Mouse (Mus musculus) right cerebral cortex, postnatal 10 days (tissue): Measurements from ENCODE around the gene Ctdspl.

Source experiments
- DNase-seq, 2 experiments: peaks; one replicate each; pipeline ENCODE4 v3.0.0; 2021; ENCODE audit warnings: low spot score in 2 of 2

Gene Ctdspl

DNA sequence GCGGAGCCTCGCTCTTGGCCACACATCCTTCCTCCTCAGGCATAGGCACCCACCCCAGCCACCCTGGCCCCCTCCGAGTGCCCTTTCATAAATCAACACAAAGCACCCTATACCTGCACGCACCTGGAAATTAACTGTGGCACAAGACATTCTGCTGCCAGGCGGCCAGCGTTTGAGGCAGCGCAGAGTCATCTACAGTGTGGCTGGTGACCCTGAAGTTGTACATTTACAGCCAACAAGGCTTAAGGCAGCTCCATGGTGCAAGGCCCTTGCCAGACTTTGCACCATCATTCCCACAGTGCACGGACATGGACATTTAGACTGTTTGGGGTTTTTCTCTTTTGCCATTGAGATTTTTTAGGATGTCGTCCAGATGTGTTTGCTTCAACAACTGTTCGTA, 134.4 kb downstream of the Ctdspl start:
- DNase-seq, result no peak

DNA sequence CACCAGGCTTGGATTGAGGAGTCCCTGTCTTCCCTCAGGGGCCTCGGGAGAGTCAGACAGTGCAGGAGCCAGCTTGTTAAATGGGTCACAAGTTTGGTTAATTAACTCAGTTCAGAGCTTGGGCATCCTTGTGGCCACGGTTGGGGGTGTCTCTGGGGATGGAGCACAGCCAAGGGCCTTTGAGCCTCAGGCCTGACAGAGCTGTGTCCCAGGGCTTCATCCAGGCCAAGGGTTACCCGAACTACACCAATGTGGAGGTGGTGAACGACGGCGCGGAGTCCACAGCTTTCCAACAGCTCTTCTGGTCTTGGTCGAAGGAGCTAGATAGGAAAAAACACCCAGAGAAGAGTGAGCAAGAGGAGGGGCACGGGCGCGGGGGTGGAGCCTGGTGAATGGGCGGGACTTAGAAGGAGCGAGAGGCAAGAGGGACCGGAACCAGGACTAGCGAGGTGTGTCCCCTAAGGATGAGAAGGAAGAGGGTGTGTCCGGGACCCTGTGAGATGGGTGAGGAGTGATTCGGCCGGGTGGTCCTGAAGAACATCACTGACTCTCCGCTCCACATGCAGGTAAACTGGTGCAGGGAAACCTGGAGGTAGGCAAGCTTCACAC, 136.9 kb downstream of the Ctdspl start:
- no peak for DNase-seq

DNA sequence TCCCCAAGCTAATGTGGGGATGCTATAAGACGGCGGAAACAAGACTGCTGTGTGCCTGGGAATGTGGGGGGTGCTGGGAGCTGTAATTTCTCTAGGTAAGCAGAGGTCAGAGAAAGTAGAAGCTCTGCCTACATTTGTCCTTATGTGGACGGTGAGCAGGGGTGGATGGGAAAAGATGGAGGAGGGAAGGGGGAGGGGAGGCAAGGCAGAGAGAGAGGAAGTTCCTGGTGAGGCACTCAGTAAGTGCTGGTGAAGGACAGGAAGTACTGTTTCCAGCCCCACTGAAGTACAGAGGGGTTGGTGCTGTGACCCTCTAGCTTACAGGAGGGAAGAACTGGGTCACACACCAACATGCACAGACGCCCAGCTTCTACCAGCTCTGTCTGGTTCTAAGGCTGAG, 138.0 kb downstream of the Ctdspl start:
- no peak for DNase-seq

DNA sequence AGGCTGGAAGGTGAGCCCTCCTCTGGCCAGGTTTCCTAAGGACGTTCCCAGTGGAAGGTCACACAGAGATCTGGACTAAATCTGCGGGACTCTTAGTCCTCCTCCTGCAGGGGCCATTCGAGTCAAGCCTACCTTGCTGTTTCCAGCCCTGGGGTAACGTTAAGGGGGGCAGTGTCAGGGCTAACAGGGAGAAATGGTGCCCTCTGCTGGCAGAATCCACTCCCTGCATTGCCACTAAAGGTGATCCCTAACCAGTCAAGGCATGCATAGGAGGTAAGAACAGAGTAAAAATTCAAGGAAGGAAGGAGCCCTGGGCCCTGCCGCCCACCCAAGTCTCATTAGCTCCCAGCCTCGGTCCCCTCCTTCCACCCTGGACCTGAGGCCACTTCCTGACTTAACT, 141.3 kb downstream of the Ctdspl start:
- peak; percentile 81 to 88 for DNase-seq

DNA sequence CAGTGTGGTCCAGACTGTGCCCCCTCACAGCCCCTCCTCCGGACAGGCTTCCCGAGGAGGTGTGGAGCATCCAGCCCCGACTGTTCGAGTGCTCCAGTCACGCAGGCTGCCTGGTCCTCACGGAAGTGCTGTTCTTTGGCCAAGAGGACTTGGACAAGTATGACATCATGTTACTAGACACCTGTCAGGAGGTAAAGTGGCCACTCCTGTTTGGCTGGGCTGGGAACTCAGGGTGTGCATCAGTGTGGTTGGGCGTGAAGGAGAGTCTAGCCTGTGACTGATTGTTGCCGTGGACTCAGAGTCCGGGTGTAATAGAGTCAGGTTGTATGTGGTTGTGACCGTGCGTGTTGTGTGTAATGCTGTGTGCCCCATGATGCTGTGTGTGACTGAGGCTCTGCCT, 142.0 kb downstream of the Ctdspl start:
- no peak for DNase-seq

DNA sequence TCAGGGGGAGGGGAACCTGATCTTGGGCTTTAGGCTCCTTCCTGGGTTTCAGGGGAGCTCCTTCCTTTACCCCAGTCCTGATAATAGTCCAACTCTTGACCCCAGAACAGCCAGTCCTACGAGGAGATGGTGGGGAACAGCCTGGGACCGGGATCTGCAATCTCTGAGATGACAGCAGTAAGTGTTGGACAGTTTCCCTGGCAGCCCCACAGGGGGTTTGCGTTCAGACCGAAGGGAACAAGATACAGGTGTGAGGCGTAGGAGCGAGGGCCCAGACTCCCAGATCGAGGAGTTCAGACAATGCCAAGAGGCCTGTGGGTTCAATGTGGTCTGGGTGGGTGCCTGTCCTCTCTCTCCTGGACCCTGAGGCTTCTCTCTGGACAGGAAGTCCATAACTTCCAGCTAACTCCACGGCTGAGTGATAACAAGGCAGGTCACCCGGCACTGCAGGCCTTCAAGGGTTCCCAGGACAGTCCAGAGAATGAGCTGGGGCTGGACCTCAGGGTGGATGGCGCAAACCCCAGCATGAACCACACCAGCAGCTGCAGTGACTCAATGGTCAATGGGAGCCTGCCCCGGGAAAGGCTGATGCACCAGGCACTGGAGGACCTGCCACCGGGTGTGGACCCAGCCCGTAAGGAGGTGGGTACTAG, 144.0 kb downstream of the Ctdspl start:
- no peak for DNase-seq

DNA sequence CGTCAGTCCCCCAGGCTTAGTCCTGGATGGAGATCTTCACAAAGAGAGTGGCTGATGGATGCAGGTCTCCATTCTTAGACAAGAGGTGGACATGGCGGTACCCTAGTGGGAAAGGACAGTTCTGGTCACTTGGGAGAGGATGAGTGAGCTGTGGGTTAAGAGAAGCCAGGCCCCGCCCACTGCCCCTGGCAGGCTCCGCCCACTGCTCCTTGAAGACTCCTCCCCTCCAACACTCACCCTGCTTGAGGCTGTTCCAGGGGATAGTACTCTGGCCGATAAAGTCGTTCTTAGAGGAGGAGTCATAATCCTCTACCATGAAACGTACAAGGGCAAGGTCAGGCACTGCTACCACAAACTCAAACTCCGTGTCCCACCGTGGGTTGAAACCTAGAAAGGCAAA, 145.5 kb downstream of the Ctdspl start:
- no peak for DNase-seq

DNA sequence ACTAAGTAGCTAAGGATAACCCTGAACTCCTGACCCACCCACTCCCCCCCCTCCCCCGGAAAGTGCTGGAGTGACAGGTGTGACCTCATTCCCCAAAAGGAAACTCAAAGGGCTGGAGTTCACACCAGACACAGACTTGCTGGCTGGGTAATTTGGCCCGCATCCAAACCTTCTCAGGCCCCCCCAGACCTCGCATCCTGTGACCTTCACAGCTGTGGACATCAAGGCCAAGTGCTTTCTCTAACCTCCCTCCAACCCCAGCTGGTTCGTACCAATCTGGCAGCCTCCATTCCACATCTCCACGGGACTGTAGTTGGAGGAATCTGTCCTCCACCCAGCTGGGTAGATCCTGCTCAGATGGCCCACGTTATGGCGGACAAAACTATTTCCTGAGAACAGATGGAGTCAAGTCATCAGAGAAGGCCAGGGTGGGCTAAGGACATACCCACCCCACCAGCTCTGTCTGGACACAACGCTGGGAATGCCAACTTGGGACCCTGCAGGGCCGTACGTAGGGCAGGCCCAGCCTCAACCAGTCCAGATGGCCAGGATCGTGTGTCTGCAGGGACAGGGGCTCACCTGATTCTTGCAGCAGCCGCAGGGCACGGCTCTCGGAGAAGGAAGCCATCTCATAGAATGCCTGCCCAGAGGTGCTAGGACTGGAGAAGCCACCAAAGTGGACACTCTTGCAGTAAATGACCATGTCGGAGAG, 147.1 kb downstream of the Ctdspl start:
- DNase-seq, result no peak

DNA sequence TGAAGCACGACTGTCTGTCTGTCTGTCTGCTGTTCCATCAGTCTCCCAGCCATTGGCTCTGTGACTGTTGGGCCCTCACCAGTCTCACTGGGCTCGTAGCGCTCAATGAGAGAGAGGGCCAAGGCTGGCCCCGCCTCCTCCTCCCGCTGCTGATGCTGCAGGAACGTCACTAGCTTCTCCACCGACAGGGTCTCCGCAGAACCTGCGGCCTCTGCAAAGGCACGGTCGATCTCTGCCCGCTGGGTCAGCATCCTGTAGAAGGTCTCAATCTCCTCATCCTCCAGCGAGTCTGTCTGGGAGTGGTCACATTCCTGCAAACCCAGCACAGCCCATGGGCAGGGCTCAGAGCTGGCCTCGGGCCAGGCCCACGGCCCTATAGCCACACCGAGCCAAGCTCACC, 149.4 kb downstream of the Ctdspl start:
- no peak for DNase-seq

DNA sequence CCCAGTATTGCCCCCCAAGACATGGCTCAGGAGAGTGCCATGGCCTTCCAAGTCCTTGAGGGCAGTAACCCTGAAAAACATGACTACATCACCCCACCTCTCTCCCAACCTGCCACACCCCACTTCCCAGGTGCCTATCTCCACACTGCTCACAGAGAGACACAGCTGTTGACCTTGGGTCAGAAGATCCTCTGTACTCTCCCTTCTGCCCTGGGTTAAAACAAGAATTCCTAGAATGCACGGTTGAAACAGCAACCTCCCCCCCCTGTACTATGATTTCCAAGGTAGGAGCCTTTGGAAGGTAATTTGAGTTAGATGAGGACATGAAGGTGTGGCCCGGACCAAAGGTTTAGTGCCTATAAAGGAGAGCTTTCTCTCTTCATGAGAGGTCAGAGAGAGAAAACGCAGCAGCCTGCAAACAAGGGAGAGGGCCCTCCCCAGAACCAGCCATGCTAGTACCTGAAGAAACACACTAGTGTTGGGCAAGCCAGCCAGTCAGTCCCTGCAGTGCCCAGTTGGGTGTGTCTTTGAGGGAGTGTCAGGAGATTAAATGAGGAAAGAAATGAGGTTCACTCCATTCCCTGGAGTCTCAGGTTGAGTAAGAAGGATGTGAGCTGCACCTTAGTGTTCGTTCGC, 153.9 kb downstream of the Ctdspl start:
- DNase-seq, result no peak

DNA sequence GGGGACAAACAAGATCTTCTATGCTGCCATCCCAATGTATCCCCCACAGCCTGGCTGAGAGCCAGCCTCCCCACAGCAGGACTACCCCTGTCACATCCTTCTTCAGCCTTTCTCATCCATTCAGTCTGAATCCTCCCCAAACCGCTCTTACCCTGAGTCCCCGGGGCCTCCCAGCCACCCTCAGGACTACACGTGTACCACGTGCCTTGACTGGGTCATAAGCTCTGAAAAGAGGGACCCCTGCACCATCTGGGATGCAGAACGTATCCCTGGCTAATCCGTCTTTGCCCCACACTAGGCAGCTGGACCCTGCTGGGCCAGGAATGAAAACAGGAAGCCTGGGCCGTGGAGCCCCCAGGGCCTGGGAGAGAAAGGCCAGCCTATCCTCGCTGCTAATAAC, 155.8 kb downstream of the Ctdspl start:
- DNase-seq, result no peak

DNA sequence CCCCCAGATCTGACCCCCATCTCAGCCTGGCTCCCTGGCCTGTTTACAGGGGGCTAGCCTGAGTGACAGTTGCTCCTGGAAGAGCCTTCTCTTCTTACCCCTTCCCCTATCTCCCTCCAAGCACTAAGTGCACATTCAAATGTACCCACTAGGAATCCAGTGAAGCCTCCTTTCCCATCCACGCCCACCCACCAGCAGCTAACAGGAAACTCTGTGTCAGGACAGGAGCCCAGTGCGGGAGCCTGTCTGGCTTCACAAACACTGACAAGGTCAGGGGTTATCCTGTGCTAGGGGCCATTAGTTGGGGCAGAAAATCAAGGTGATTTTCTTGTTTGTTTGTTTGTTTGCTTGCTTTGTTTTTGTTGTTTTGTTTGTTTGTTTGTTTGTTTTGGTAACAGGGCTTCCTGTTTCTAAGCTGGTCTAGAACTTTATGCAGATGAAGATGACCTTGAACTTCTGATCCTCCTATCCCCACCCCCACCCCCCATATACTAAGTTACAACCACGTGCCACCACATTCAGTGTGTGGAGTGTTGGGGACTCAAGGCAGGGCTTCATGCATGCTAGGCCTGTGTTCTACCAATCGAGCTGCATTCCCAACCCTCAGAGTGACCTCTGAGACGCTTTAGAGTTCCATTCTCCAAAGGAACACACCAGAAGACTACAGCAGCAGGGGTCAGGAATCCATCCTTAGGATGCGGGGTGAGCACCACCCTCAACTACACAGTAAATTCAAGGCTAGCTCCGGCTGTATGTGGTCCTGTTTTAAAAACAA, 156.6 kb downstream of the Ctdspl start:
- no peak for DNase-seq

DNA sequence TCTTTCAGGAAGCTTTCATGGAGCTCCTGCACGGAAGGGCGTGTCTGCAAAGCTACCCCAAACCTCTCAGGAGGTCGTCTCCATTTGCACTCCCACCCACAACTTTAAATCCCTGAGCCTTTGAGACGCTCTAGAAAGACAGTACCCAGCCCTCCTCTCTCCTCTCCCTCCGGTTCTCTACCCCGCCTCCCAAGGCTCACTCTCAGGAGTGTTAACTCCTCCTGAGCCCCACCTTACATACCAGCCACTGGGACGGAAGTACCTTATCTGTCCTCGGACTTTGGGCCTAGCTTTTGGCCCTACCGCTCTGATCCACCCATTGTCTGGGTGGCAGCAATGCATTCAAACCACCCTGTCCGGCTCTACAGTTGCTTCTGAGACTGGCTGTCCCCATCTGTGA, 157.7 kb downstream of the Ctdspl start:
- DNase-seq, result no peak

DNA sequence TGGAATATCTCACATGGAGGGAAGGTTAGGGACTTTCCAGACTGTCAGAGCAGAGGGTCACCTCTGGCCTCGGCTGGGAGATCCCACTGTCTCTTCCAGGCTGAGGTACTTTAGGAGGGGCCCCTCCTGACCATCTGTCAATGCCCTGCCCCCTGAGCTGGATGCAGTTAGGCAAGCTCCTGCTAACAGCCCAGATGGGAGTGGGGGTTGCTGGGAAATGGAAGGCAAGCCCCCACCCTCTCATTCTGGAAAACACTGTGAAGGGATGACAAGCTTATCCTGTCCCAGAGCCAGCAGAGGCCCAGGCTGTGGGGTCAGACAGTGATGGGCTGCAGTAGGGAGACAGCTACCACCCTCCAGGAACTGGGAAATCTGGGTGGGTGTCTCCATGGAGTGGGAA, 160.2 kb downstream of the Ctdspl start:
- DNase-seq, result no peak

DNA sequence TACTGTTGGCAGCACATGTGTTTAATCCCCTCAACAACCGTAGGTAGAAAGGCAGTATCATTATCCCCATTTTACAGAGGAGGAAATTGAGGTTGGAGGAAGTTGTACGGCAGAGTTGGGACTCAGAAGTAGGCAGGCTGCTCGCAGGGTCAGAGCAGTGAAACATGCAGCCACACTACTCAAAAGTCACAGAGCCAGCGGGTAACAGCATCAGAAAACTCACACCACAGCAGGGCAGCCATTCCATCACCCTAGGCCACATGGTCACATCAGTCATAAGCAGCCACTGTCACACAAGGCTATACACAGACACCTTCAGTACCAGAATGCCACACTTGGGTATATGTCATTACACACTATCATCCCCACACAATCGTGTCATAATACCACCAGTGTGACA, 161.1 kb downstream of the Ctdspl start:
- DNase-seq, result no peak

DNA sequence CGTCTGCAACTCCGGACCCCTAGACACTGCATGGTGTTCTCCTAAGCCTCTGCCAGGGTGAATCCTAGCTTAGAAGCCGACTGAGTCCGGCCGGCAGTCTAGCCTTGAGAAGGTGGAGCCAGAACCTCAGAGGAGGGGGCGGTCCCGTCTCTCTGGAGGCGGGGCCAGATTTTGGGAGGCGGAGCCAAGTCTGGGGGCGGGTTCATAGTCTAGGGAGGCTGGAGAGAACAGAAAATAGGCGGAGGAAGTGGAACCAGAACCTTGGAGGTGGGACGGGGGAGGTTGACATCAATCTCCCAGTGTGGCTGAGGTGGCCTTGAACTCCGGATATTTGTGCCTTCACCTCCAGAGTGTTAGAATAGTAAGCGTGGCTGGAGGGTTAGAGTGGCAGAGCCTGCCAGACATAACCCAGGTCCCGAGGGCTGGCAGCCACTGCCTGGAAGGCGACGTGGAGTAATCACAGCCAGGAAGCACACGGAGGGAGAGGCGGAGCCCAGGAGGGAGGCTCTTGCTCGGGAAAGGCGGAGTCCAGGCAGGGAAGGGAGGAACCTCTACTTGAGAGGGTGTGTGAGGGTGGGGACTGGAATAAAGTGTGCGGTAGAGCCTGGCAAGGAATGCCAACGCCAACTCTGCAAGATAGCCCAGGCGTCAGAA, 162.0 kb downstream of the Ctdspl start:
- peak; percentile 78 to 83 for DNase-seq

DNA sequence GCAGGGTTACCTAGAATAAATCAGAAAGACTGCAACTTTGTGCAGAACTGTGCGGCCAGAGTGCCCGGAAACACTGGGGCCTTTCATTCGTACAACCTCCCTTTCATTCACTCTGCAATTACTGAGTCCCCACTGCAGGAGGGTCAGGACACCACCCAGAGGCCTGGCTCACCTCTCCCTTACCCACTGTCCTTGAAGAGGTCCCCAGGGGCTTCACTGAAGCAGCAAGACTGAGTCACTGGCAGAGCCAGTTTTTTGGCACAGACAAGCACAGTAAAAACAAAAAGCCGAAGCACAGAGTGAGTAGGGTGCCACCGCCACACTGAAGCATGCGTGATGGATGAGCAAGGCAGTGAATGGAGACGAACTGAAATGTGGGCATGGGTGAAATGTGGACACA, 163.2 kb downstream of the Ctdspl start:
- DNase-seq, result no peak

DNA sequence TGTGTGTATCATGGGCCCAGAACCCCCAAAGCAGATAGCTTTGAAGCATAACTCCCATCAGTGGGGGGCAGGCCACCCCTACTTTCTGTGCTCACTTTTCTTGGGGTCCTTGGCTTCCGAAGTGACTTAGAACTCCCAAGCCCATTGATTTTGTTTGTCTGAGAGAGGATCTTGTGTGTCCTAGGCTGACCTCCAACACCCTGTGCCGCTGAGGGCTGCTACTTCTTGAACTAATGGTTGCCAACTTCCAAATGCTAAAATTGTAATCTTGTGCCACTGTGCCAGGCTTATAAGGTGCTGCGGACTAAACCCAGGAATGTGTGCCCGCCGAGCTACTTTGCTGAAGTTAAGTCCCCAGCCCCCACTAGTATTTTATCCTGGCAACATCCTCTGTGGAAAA, 164.2 kb downstream of the Ctdspl start:
- DNase-seq, result no peak

DNA sequence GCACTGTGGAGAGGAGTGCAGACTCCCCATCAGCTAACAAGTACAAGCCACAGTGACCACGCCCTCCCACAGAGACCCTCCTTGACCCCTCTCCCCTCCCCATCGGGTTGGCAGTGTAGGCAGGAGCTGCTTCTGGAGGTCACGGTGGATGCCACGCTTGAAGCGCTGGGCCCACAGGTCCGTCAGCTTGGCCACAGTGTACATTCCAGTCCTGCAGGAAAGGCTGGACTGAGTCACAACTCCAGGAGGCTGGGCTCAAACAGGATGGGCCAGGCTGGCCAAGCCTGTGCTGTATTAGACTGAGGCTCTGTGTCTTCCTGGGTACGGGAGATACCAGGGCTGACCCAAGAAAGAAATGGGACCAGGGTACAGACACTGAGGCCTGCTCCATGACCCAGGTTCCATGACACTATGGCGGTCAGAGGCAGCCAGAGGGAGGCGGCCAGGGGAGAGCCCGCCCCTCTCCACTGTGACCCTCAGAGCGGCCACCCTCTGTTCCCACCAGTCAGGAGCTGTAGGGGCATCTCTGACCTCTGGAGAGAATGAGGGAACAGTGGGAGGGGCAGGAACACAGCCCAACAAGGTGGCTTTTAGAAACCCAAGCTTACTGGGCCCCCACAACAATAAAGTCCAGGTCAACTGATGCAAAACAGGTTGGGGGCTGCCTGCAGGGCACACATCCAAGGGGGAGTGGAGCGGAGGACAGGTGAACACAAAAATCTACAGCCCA, 165.5 kb downstream of the Ctdspl start:
- DNase-seq, result no peak

DNA sequence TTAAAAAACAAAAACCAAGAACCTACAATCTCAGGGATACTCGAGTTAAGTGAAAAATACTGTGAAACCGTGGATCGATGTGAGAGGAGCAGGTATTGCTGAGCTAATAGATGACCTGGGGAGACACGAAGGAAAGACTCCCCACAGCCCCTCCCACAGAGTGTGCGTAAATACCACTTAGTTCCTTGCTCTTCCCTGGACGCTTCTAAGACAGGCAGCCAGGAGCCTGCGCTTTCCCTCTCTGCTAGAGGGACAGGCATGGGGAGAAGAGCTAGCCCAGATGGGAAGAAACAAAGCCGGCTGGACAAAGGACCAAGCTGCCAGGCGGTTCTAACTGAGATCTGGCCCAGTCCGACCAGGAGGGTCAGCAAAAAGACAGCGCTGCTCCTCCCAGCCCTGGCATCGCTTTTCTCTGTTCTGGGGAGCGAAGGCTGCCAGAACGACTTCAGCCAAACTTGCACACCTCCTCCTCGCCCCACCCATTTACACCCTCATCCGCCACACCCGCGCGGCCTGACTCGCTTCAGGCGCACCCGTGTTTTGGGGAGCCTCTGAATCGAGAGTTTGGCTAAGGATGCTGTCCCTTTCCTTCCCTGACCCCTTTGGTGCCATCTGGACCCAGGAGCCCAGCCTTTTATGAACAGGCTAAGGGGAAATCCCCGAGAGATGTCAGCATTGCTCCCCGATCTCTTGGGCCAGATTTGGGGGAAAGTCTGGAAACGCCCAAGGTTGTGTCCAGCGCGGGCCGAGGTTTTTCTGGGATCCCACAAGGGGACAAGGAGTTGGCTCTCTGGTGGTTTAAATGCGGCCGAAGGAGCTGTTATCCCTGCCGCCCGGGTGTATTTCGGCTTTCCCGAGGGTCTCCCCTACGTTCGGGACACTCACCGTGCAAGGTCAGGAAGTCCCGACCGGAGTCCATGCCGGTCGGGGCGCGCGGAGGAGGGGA, 166.5 kb downstream of the Ctdspl start:
- DNase-seq, result no peak
